Mouse (Mus musculus) neural tube, embryonic 13.5 days (tissue): ENCODE results near the gene Rhcg. TPM values are rescaled to one million over a fixed set of nuclear protein-coding genes. Genes with fewer than 3 reads are reported as not detected.

ENCODE experiments used
- ATAC-seq: fragments of 200-750 bp; cut with Nextera tagmentation; 2 replicates; pipeline ENCODE4 v1.8.0; 2017; ENCODE audit warnings: low read depth, mild to moderate bottlenecking, moderate TSS enrichment, moderate library complexity
- H3K27ac ChIP-seq: fragments of 300-500 bp; sonication (generic); replicated peaks from 2 replicates; pipeline ENCODE4 v1.5.1; 2015; ENCODE audit warnings: moderate library complexity, mild to moderate bottlenecking, inconsistent platforms
- H3K27me3 ChIP-seq: fragments of 300-500 bp; sonication (generic); 2 replicates; pipeline ENCODE4 v1.6.1; 2015; ENCODE audit warnings: mild to moderate bottlenecking, inconsistent platforms
- H3K36me3 ChIP-seq: fragments of 300-500 bp; sonication (generic); 2 replicates; pipeline ENCODE4 v1.6.1; 2015; ENCODE audit warnings: mild to moderate bottlenecking, inconsistent platforms
- H3K4me1 ChIP-seq: fragments of 300-500 bp; sonication (generic); replicated peaks from 2 replicates; pipeline ENCODE4 v1.6.1; 2015; ENCODE audit warnings: inconsistent platforms
- H3K4me2 ChIP-seq: fragments of 300-500 bp; sonication (generic); 2 replicates; pipeline ENCODE4 v1.6.1; 2015; ENCODE audit warnings: inconsistent platforms, mild to moderate bottlenecking, moderate library complexity
- H3K4me3 ChIP-seq: fragments of 300-500 bp; sonication (generic); 2 replicates; pipeline ENCODE4 v1.5.1; 2015; ENCODE audit warnings: mild to moderate bottlenecking, inconsistent platforms
- H3K9ac ChIP-seq: fragments of 300-500 bp; sonication (generic); 2 replicates; pipeline ENCODE4 v1.6.1; 2015; ENCODE audit warnings: moderate library complexity, mild to moderate bottlenecking, inconsistent platforms
- H3K9me3 ChIP-seq: fragments of 300-500 bp; sonication (generic); 2 replicates; pipeline ENCODE4 v1.6.1; 2016; ENCODE audit warnings: inconsistent platforms
- WGBS: fragments of 180-500 bp; shearing (Covaris S2); methylation state at CpG from one replicate; pipeline ENCODE4 v1.1.7; 2015; 5-methylcytosine and 5-hydroxymethylcytosine counted together
- polyA plus RNA-seq: library from polyadenylated mRNA; unstranded; fragments of >200 nt; fragmentation: Nextera tagmentation; extraction: Ambion mirVana; gene quantifications from 2 replicates; pipeline ENCODE4 v1.2.1, GENCODE M21; 2015

Rhcg gene
- polyA plus RNA-seq, 1 experiment from 2014 or later: 6.8 TPM

GRCm38 (mm10) chr7:79568212-79568611, 49.2 kb downstream of the Rhcg start:
- no peaks in the 10 kb centered on the region for H3K36me3 ChIP-seq
- no peak overlapping the region for H3K9ac ChIP-seq
- no peak for ATAC-seq
- 70% methylated on average over 6 of the region's 6 CpGs for WGBS
- no peak overlapping the region for H3K4me2 ChIP-seq
- no peak overlapping the region for H3K4me3 ChIP-seq
- H3K27me3 ChIP-seq: 0 out of 2 replicates have a peak, but pooled peaks cover 2% of the 10 kb centered on the region
- no peaks in the 10 kb centered on the region for H3K9me3 ChIP-seq
- H3K4me1 ChIP-seq: peaks cover 32% of the 10 kb centered on the region
- no peak overlapping the region for H3K27ac ChIP-seq

GRCm38 (mm10) chr7:79563675-79564074, 53.8 kb downstream of the Rhcg start:
- Histone ChIP-seq H3K27me3 (peaks cover 26% of the 10 kb centered on the region), H3K9me3 (no peaks in the 10 kb centered on the region), H3K4me3 (no peak overlapping the region), H3K9ac (no peak overlapping the region), H3K4me2 (no peak overlapping the region), H3K27ac (no peak overlapping the region), H3K36me3 (no peaks in the 10 kb centered on the region), H3K4me1 (0 out of 2 replicates have a peak, but pooled peaks cover 7% of the 10 kb centered on the region)
- WGBS: 26% methylated on average over 13 of the region's 13 CpGs
- ATAC-seq: no peak

GRCm38 (mm10) chr7:79562385-79562784, 55.1 kb downstream of the Rhcg start:
- WGBS: 49% methylated on average over 5 of the region's 5 CpGs
- H3K27me3 ChIP-seq: peaks cover 37% of the 10 kb centered on the region
- no peak overlapping the region for H3K9ac ChIP-seq
- H3K27ac ChIP-seq: no peak overlapping the region
- H3K36me3 ChIP-seq: no peaks in the 10 kb centered on the region
- peaks cover 9% of the 10 kb centered on the region for H3K4me1 ChIP-seq
- ATAC-seq: no peak
- no peak overlapping the region for H3K4me3 ChIP-seq
- H3K9me3 ChIP-seq: no peaks in the 10 kb centered on the region
- H3K4me2 ChIP-seq: no peak overlapping the region

- Histone ChIP-seq H3K9ac (no peak overlapping the region), H3K36me3 (no peaks in the 10 kb centered on the region), H3K4me2 (no peak overlapping the region), H3K4me1 (peaks cover 21% of the 10 kb centered on the region), H3K27me3 (peaks cover 72% of the 10 kb centered on the region), H3K9me3 (no peaks in the 10 kb centered on the region), H3K4me3 (no peak overlapping the region), H3K27ac (no peak overlapping the region)
- no peak for ATAC-seq
- 81% methylated on average over 1 of the region's 1 CpGs for WGBS
Measured at GRCm38 (mm10) chr7:79558698-79559097, 58.8 kb downstream of the Rhcg start.

- Histone ChIP-seq H3K27me3 (peaks cover 81% of the 10 kb centered on the region), H3K9ac (no peak overlapping the region), H3K9me3 (no peaks in the 10 kb centered on the region), H3K27ac (peak overlapping the region; percentile 49), H3K4me3 (no peak overlapping the region), H3K4me1 (peaks cover 21% of the 10 kb centered on the region), H3K36me3 (no peaks in the 10 kb centered on the region), H3K4me2 (no peak overlapping the region)
- 2% methylated on average over 8 of the region's 8 CpGs for WGBS
- peak; percentile 52; the same call in 1 of the 2 replicates for ATAC-seq
Measured at GRCm38 (mm10) chr7:79557728-79558221, 59.7 kb downstream of the Rhcg start.

GRCm38 (mm10) chr7:79555368-79556034, 62.0 kb downstream of the Rhcg start:
- WGBS: 4% methylated on average over 25 of the region's 25 CpGs

GRCm38 (mm10) chr7:79552702-79553101, 64.8 kb downstream of the Rhcg start:
- no peak overlapping the region for H3K4me2 ChIP-seq

More at GRCm38 (mm10) chr7:79555368-79556034, 62.0 kb downstream of the Rhcg start:
- no peaks in the 10 kb centered on the region for H3K9me3 ChIP-seq
- no peak overlapping the region for H3K27ac ChIP-seq
- H3K36me3 ChIP-seq: no peaks in the 10 kb centered on the region
- peaks cover 21% of the 10 kb centered on the region for H3K4me1 ChIP-seq
- ATAC-seq: no peak
- H3K4me3 ChIP-seq: no peak overlapping the region
- 0 out of 2 replicates have a peak overlapping the region, but pooled peaks have one; percentile 18 for H3K4me2 ChIP-seq
- no peak overlapping the region for H3K9ac ChIP-seq
- peaks cover 83% of the 10 kb centered on the region for H3K27me3 ChIP-seq

GRCm38 (mm10) chr7:79548893-79549555, 68.4 kb downstream of the Rhcg start:
- Histone ChIP-seq H3K36me3 (no peaks in the 10 kb centered on the region), H3K4me1 (peaks cover 53% of the 10 kb centered on the region), H3K4me3 (no peak overlapping the region), H3K27me3 (peaks cover 82% of the 10 kb centered on the region), H3K9me3 (no peaks in the 10 kb centered on the region), H3K9ac (peak overlapping the region; percentile 41; the same call in 1 of the 2 replicates), H3K4me2 (no peak overlapping the region), H3K27ac (peak overlapping the region; percentile 71)
- 18% methylated on average over 12 of the region's 12 CpGs for WGBS
- ATAC-seq: no peak

More at GRCm38 (mm10) chr7:79552702-79553101, 64.8 kb downstream of the Rhcg start:
- Histone ChIP-seq H3K4me1 (peaks cover 36% of the 10 kb centered on the region), H3K9me3 (no peaks in the 10 kb centered on the region), H3K9ac (no peak overlapping the region), H3K36me3 (no peaks in the 10 kb centered on the region), H3K4me3 (no peak overlapping the region), H3K27ac (no peak overlapping the region), H3K27me3 (peaks cover 89% of the 10 kb centered on the region)
- ATAC-seq: no peak
- WGBS: 5% methylated on average over 10 of the region's 10 CpGs

GRCm38 (mm10) chr7:79547092-79547491, 70.4 kb downstream of the Rhcg start:
- Histone ChIP-seq H3K27ac (peak overlapping the region; percentile 79), H3K4me3 (no peak overlapping the region), H3K4me2 (no peak overlapping the region), H3K4me1 (peaks cover 72% of the 10 kb centered on the region), H3K9me3 (no peaks in the 10 kb centered on the region), H3K36me3 (no peaks in the 10 kb centered on the region), H3K27me3 (peaks cover 77% of the 10 kb centered on the region), H3K9ac (peak overlapping the region; percentile 56; the same call in 1 of the 2 replicates)
- peak; percentile 75 for ATAC-seq
- 1% methylated on average over 15 of the region's 15 CpGs for WGBS

- no peaks in the 10 kb centered on the region for H3K36me3 ChIP-seq
- H3K27ac ChIP-seq: peak overlapping the region; percentile 98
- H3K27me3 ChIP-seq: peaks cover 78% of the 10 kb centered on the region
- H3K9ac ChIP-seq: no peak overlapping the region
- peak overlapping the region; percentile 59; the same call in 1 of the 2 replicates for H3K4me2 ChIP-seq
- ATAC-seq: no peak
- no peak overlapping the region for H3K4me3 ChIP-seq
- 5% methylated on average over 7 of the region's 7 CpGs for WGBS
- no peaks in the 10 kb centered on the region for H3K9me3 ChIP-seq
- peaks cover 74% of the 10 kb centered on the region for H3K4me1 ChIP-seq
Measured at GRCm38 (mm10) chr7:79545066-79545400, 72.4 kb downstream of the Rhcg start.

- H3K9ac ChIP-seq: peak overlapping the region; percentile 72
- H3K4me3 ChIP-seq: peak overlapping the region; percentile 13; the same call in 1 of the 2 replicates
- no peaks in the 10 kb centered on the region for H3K36me3 ChIP-seq
- H3K4me1 ChIP-seq: peaks cover 69% of the 10 kb centered on the region
- peak overlapping the region; percentile 98 for H3K27ac ChIP-seq
- peaks cover 78% of the 10 kb centered on the region for H3K27me3 ChIP-seq
- no peak for ATAC-seq
- no peaks in the 10 kb centered on the region for H3K9me3 ChIP-seq
- H3K4me2 ChIP-seq: peak overlapping the region; percentile 59
- WGBS: 3% methylated on average over 37 of the region's 37 CpGs
Measured at GRCm38 (mm10) chr7:79544281-79545065, 73.0 kb downstream of the Rhcg start.
